In the genomic region with DNA sequence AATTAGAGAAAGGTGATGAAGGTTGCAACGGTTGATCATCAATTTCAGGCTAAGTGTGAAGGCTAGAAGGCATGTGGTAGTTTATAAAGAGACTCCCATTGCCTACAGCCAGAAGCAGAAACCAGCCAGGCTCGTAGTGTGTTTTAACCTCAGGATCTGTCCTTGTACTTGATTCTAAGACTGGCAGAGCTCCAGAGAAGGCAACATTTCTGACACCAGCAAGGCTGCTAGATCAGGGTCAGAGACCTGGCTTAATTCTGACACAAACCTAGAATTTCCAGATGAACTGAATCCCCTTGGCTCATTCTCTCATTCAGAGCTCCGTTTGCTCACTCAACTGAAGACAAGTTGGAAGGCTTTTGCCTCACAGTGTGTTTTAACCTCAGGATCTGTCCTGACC, we compare ENCODE assay signal across 13 mouse cellular contexts.
"Had no signal": no experiment of that assay in that cellular context is flagged by ENCODE, and none has a peak within 500 bp of the region (broad histone marks: within the 10 kb centered on the region; RNA-seq: fewer than 3 reads in every experiment).

No protein-coding gene starts in this region.

- DNase-seq: gastrocnemius, adult 2 months; gastrocnemius, postnatal 10 days; gastrocnemius, postnatal 25 days; heart, adult 18-20 months; heart, postnatal 10 days; heart, postnatal 4 days; kidney, adult 18-20 months; kidney, adult 8-10 months; kidney, postnatal 10 days; kidney, postnatal 25 days; kidney, postnatal 4 days; liver; liver, embryonic 13.5 days had no signal
